Mouse (Mus musculus) megakaryocyte, adult 5-6 weeks (primary cell): ENCODE data around the gene Insig2. TPM values are rescaled to one million over a fixed set of nuclear protein-coding genes. Genes with fewer than 3 reads are reported as not detected.
A peak's percentile ranks its signal among the peaks of the same experiment; 100 is the strongest.

ENCODE experiments used
- ATAC-seq: 2 replicates; pipeline ENCODE4 v1.8.0; 2016; ENCODE audit warnings: mild to moderate bottlenecking, inconsistent platforms; ENCODE audit not compliant: poor library complexity, severe bottlenecking
- total RNA-seq, 2 experiments: library from RNA; stranded (forward) in 1 of 2; stranded (reverse) in 1 of 2; fragments of 153-499, 151-499 nt in 1 of 2; fragments of 221-1000, 200-1000 nt in 1 of 2; gene quantifications; 2 replicates each; pipeline versions ENCODE4 v1.2.3 to v1.2.4; 2015 to 2017

Insig2 gene
- total RNA-seq (2015): 15.2 and 19.2 TPM in 2 replicates
- total RNA-seq (2017): 16.5 and 27.5 TPM in 2 replicates

GRCm38 (mm10) chr1:121332485-121332884 is at the start of gene Insig2:
Gene Insig2 (minus strand): TSS chr1:121332589.
- ATAC-seq: no peak

GRCm38 (mm10) chr1:121381562-121381961 is 49.2 kb upstream of the Insig2 start:
- no peak for ATAC-seq

- ATAC-seq: no peak
Observed at GRCm38 (mm10) chr1:121380033-121380432, 47.6 kb upstream of the Insig2 start.

GRCm38 (mm10) chr1:121377901-121378300 is 45.5 kb upstream of the Insig2 start:
- no peak for ATAC-seq

- ATAC-seq: no peak
Observed at GRCm38 (mm10) chr1:121377410-121377809, 45.0 kb upstream of the Insig2 start.

- ATAC-seq: no peak
Observed at GRCm38 (mm10) chr1:121373631-121374030, 41.2 kb upstream of the Insig2 start.

GRCm38 (mm10) chr1:121372656-121373055 is 40.3 kb upstream of the Insig2 start:
- ATAC-seq: no peak

- no peak for ATAC-seq
Observed at GRCm38 (mm10) chr1:121371449-121371848, 39.1 kb upstream of the Insig2 start.

GRCm38 (mm10) chr1:121367257-121367656 is 34.9 kb upstream of the Insig2 start:
- ATAC-seq: no peak

GRCm38 (mm10) chr1:121360561-121360960 is 28.2 kb upstream of the Insig2 start:
- no peak for ATAC-seq

GRCm38 (mm10) chr1:121359680-121360079 is 27.3 kb upstream of the Insig2 start:
- no peak for ATAC-seq

- ATAC-seq: no peak
Observed at GRCm38 (mm10) chr1:121353779-121354178, 21.4 kb upstream of the Insig2 start.

GRCm38 (mm10) chr1:121351037-121351436 is 18.6 kb upstream of the Insig2 start:
- ATAC-seq: no peak

GRCm38 (mm10) chr1:121350616-121351015 is 18.2 kb upstream of the Insig2 start:
- no peak for ATAC-seq

- no peak for ATAC-seq
Observed at GRCm38 (mm10) chr1:121348875-121349847, 16.8 kb upstream of the Insig2 start.

- no peak for ATAC-seq
Observed at GRCm38 (mm10) chr1:121343966-121344365, 11.6 kb upstream of the Insig2 start.

GRCm38 (mm10) chr1:121335789-121336188 is 3.4 kb upstream of the Insig2 start:
- ATAC-seq: no peak

- peak; percentile 82 for ATAC-seq
Observed at GRCm38 (mm10) chr1:121333986-121334703, 1.8 kb upstream of the Insig2 start.

GRCm38 (mm10) chr1:121330621-121331020 is 1.8 kb downstream of the Insig2 start:
- ATAC-seq: no peak

- ATAC-seq: no peak
Observed at GRCm38 (mm10) chr1:121329391-121329790, 3.0 kb downstream of the Insig2 start.

- peak; percentile 55 for ATAC-seq
Observed at GRCm38 (mm10) chr1:121328193-121328555, 4.2 kb downstream of the Insig2 start.
